28 mouse cellular contexts compared by ENCODE assay signal in the genomic region with DNA sequence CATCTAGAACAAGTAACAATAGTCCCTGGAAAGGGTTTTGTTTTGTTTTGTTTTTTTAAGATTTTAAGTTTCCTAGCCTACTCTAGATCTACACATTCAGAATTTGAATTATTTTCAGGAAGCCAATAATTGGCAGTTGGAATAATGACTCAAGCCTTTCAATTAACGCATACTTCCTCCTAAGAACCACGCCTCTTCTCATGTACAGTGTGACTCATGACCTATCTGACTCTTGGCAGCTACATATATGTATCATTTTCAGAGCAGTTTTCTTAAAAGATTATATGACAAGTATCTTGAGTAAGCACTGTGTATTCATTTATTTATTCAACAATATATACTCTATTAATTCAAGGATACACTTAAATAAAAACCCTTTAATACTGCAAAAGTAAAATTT.
DNase-seq lines count a peak whose midpoint lies in the region; ATAC-seq and TF ChIP-seq lines count a peak whose summit lies in the region.
"Had no signal": no experiment of that assay in that cellular context is flagged by ENCODE, and none has a peak within 500 bp of the region (broad histone marks: within the 10 kb centered on the region; RNA-seq: fewer than 3 reads in every experiment).

No protein-coding gene starts in this region.

- H3K36me3 ChIP-seq in intestine, embryonic 15.5 days, result no peaks in the 10 kb centered on the region
- no peaks in the 10 kb centered on the region for H3K36me3 ChIP-seq in intestine, embryonic 16.5 days (ENCODE audit: control insufficient read depth, insufficient read depth, low read length)
- H3K36me3 ChIP-seq: heart, embryonic 10.5 days; heart, embryonic 15.5 days; liver, embryonic 13.5 days had no signal

- TF ChIP-seq POLR2A in embryonic fibroblast, embryonic 13.5 days (IDR thresholded peaks at IDR 0.05; ENCODE audit: low read depth, low read length), result no peak

- H3K27ac ChIP-seq in intestine, embryonic 15.5 days, result no peak overlapping the region
- no peak overlapping the region for H3K27ac ChIP-seq in intestine, embryonic 16.5 days (ENCODE audit: low read length)
- H3K27ac ChIP-seq in embryonic fibroblast, embryonic 13.5 days (ENCODE audit: insufficient read depth, low read length), result peak overlapping the region; percentile 70; the same call in 1 of the 2 replicates
- H3K27ac ChIP-seq: forebrain, embryonic 13.5 days; heart, embryonic 10.5 days; kidney, postnatal 0 days; liver, embryonic 13.5 days; midbrain, embryonic 12.5 days had no signal

- no peak for DNase-seq in adrenal gland, adult 18-20 months (ENCODE audit: low spot score in 2 of 2)
- no peak for DNase-seq in layer of hippocampus, postnatal 10 days (ENCODE audit: low spot score in 2 of 2)
- DNase-seq in retina, postnatal 1 day, result no peak
- DNase-seq: adrenal gland, postnatal 10 days; cerebellum, adult 9-11 months; gastrocnemius, postnatal 14 days; heart, adult 11 months; kidney, adult 8-10 months; kidney, postnatal 4 days; layer of hippocampus, postnatal 36 days; left cerebral cortex, postnatal 4 days; liver, embryonic 13.5 days; lung, adult 18-20 months; lung, postnatal 14 days; right cerebral cortex, postnatal 25 days; thymus, adult 2 months; thymus, postnatal 36 days had no signal

- H3K4me2 ChIP-seq in intestine, embryonic 15.5 days (replicated peaks), result no peak overlapping the region
- no peak overlapping the region for H3K4me2 ChIP-seq in intestine, embryonic 16.5 days (ENCODE audit: low read depth, low read length)
- H3K4me2 ChIP-seq: forebrain, embryonic 13.5 days; heart, embryonic 15.5 days; liver, embryonic 13.5 days; midbrain, embryonic 12.5 days had no signal

- no peak overlapping the region for H3K9ac ChIP-seq in intestine, embryonic 15.5 days
- H3K9ac ChIP-seq in intestine, embryonic 16.5 days (ENCODE audit: low read depth, low read length), result no peak overlapping the region
- H3K9ac ChIP-seq: forebrain, embryonic 13.5 days; heart, embryonic 15.5 days; liver, embryonic 13.5 days; midbrain, embryonic 12.5 days had no signal

- 0 out of 2 replicates have a peak, but pooled peaks cover 4% of the 10 kb centered on the region for H3K4me1 ChIP-seq in intestine, embryonic 15.5 days (replicated peaks)
- no peaks in the 10 kb centered on the region; the same call in none of the 2 replicates for H3K4me1 ChIP-seq in intestine, embryonic 16.5 days (ENCODE audit: control insufficient read depth, insufficient read depth, low read length)
- peaks cover 13% of the 10 kb centered on the region for H3K4me1 ChIP-seq in embryonic fibroblast, embryonic 13.5 days (ENCODE audit: control insufficient read depth, insufficient read depth, low read length)
- H3K4me1 ChIP-seq: liver, embryonic 13.5 days; midbrain, embryonic 12.5 days had no signal

- no peaks in the 10 kb centered on the region for H3K27me3 ChIP-seq in intestine, embryonic 15.5 days (replicated peaks)
- H3K27me3 ChIP-seq in intestine, embryonic 16.5 days (replicated peaks; ENCODE audit: control insufficient read depth, insufficient read depth, low read length), result no peaks in the 10 kb centered on the region
- H3K27me3 ChIP-seq: forebrain, embryonic 13.5 days; heart, embryonic 15.5 days; liver, embryonic 13.5 days; megakaryocyte, embryonic 14.5 days; midbrain, embryonic 12.5 days had no signal

- TF ChIP-seq CTCF in embryonic fibroblast, embryonic 13.5 days (IDR thresholded peaks at IDR 0.05; ENCODE audit: borderline replicate concordance, insufficient read depth, low read length), result no peak

- no peak overlapping the region for H3K4me3 ChIP-seq in intestine, embryonic 15.5 days (replicated peaks)
- H3K4me3 ChIP-seq in intestine, embryonic 16.5 days (ENCODE audit: low read length), result no peak overlapping the region
- no peak overlapping the region for H3K4me3 ChIP-seq in embryonic fibroblast, embryonic 13.5 days (ENCODE audit: insufficient read depth, low read length)
- H3K4me3 ChIP-seq: forebrain, embryonic 13.5 days; heart, embryonic 10.5 days; heart, embryonic 15.5 days; liver, embryonic 13.5 days; megakaryocyte, embryonic 14.5 days; midbrain, embryonic 12.5 days had no signal

- ATAC-seq in intestine, embryonic 15.5 days, result peak; percentile 62
- ATAC-seq in intestine, embryonic 16.5 days, result no peak
- ATAC-seq in megakaryocyte progenitor cell, adult 5-6 weeks (replicated peaks; ENCODE audit: poor library complexity), result peak; percentile 70
- no peak for ATAC-seq in erythroblast, adult 5-6 weeks (replicated peaks; ENCODE audit: low FRiP score, poor library complexity, severe bottlenecking)
- ATAC-seq: forebrain, embryonic 13.5 days had no signal

- WGBS in intestine, embryonic 15.5 days, result 89% methylated on average over 2 of the region's 2 CpGs
- 74% methylated on average over 2 of the region's 2 CpGs for WGBS in intestine, embryonic 16.5 days

- no peaks in the 10 kb centered on the region for H3K9me3 ChIP-seq in intestine, embryonic 15.5 days
- H3K9me3 ChIP-seq in intestine, embryonic 16.5 days (ENCODE audit: control insufficient read depth, low read length), result no peaks in the 10 kb centered on the region
- H3K9me3 ChIP-seq: forebrain, embryonic 13.5 days; heart, embryonic 10.5 days; heart, embryonic 15.5 days; liver, embryonic 13.5 days; megakaryocyte, embryonic 14.5 days; midbrain, embryonic 12.5 days had no signal

Comparison
In these comparisons a context has a peak if more than half of its experiments do, and no peak if none do; other contexts are left out.
1. ATAC-seq: peak in intestine, embryonic 15.5 days (single experiment) and megakaryocyte progenitor cell, adult 5-6 weeks (single experiment); none in intestine, embryonic 16.5 days (single experiment) and erythroblast, adult 5-6 weeks (single experiment).